Comparison of ENCODE assay signal across 8 mouse cellular contexts in the genomic region with DNA sequence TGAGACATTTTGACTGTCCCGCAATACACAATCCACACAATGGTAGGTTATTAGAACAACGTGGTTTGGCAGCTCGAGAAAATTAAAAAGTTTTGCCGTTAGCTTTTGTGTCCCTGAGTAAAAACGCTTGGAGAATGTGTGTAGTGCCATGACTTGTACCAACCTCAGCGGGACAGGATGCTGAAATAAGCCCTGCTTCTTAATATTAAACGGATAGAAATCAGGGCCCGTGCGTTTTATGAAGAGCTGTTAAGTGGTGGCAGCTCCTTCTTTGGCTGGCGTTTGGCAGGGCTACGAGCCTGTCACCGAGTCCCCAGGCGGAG. TPM values are rescaled to one million over a fixed set of nuclear protein-coding genes. Genes with fewer than 3 reads are reported as not detected.
DNase-seq lines count a peak whose midpoint lies in the region; ATAC-seq and TF ChIP-seq lines count a peak whose summit lies in the region.
"Had no signal": no experiment of that assay in that cellular context is flagged by ENCODE, and none has a peak within 500 bp of the region (broad histone marks: within the 10 kb centered on the region; RNA-seq: fewer than 3 reads in every experiment).

No protein-coding gene starts in this region.

- ATAC-seq in neural tube, embryonic 11.5 days (ENCODE audit: insufficient read depth, low FRiP score, low TSS enrichment) = no peak
- no peak; the same call in 1 of the 2 replicates for ATAC-seq in forebrain, embryonic 16.5 days
- no peak for ATAC-seq in liver, embryonic 12.5 days
- ATAC-seq in stomach, postnatal 0 days (ENCODE audit: low FRiP score, low TSS enrichment) = no peak

- WGBS in neural tube, embryonic 11.5 days = 21% methylated on average over 13 of the region's 13 CpGs
- 15% methylated on average over 13 of the region's 13 CpGs for WGBS in forebrain, embryonic 16.5 days
- 18% methylated on average over 13 of the region's 13 CpGs for WGBS in liver, embryonic 12.5 days (ENCODE audit: insufficient replicate concordance)
- WGBS in stomach, postnatal 0 days = 18% methylated on average over 13 of the region's 13 CpGs

- H3K27ac ChIP-seq in neural tube, embryonic 11.5 days (ENCODE audit: low read depth, low read length) = no peak overlapping the region
- no peak overlapping the region for H3K27ac ChIP-seq in forebrain, embryonic 16.5 days (ENCODE audit: low read length)
- H3K27ac ChIP-seq in liver, embryonic 12.5 days = no peak overlapping the region
- peak overlapping the region; percentile 86 for H3K27ac ChIP-seq in stomach, postnatal 0 days (replicated peaks)

- no peaks in the 10 kb centered on the region for H3K4me1 ChIP-seq in neural tube, embryonic 11.5 days (ENCODE audit: control insufficient read depth, insufficient read depth, low read length)
- H3K4me1 ChIP-seq in forebrain, embryonic 16.5 days (replicated peaks; ENCODE audit: control insufficient read depth, insufficient read depth, low read length) = peaks cover 12% of the 10 kb centered on the region
- 0 out of 2 replicates have a peak, but pooled peaks cover 6% of the 10 kb centered on the region for H3K4me1 ChIP-seq in liver, embryonic 12.5 days
- H3K4me1 ChIP-seq in stomach, postnatal 0 days (replicated peaks; ENCODE audit: control insufficient read depth, insufficient read depth) = no peaks in the 10 kb centered on the region

- H3K4me2 ChIP-seq in neural tube, embryonic 11.5 days (ENCODE audit: low read depth) = peak overlapping the region; percentile 53
- peak overlapping the region; percentile 69 for H3K4me2 ChIP-seq in forebrain, embryonic 16.5 days (ENCODE audit: low read length)
- H3K4me2 ChIP-seq in liver, embryonic 12.5 days = peak overlapping the region; percentile 64
- peak overlapping the region; percentile 59 for H3K4me2 ChIP-seq in stomach, postnatal 0 days (replicated peaks; ENCODE audit: low read depth)

- peak overlapping the region; percentile 27 for H3K4me3 ChIP-seq in neural tube, embryonic 11.5 days (ENCODE audit: low read depth, low read length)
- H3K4me3 ChIP-seq in forebrain, embryonic 16.5 days (replicated peaks; ENCODE audit: low read length) = peak overlapping the region; percentile 37
- peak overlapping the region; percentile 38 for H3K4me3 ChIP-seq in liver, embryonic 12.5 days
- H3K4me3 ChIP-seq in stomach, postnatal 0 days (ENCODE audit: low read depth, low read length) = peak overlapping the region; percentile 32

- peak overlapping the region; percentile 37 for H3K9ac ChIP-seq in neural tube, embryonic 11.5 days (ENCODE audit: low read length)
- peak overlapping the region; percentile 52 for H3K9ac ChIP-seq in forebrain, embryonic 16.5 days (replicated peaks; ENCODE audit: low read depth, low read length)
- H3K9ac ChIP-seq in liver, embryonic 12.5 days = no peak overlapping the region
- H3K9ac ChIP-seq in stomach, postnatal 0 days (ENCODE audit: low read length) = peak overlapping the region; percentile 64

- H3K9me3 ChIP-seq in neural tube, embryonic 11.5 days (ENCODE audit: control insufficient read depth, low read length) = no peaks in the 10 kb centered on the region
- no peaks in the 10 kb centered on the region for H3K9me3 ChIP-seq in forebrain, embryonic 16.5 days (ENCODE audit: control insufficient read depth, low read length)
- H3K9me3 ChIP-seq in liver, embryonic 12.5 days (replicated peaks) = no peaks in the 10 kb centered on the region
- no peaks in the 10 kb centered on the region for H3K9me3 ChIP-seq in stomach, postnatal 0 days (ENCODE audit: control insufficient read depth, low read length)

- no peak for TF ChIP-seq CTCF in stomach, postnatal 0 days (IDR thresholded peaks at IDR 0.05; ENCODE audit: low read depth)

- no peaks in the 10 kb centered on the region for H3K36me3 ChIP-seq in neural tube, embryonic 11.5 days (ENCODE audit: control insufficient read depth, insufficient read depth, low read length)
- no peaks in the 10 kb centered on the region for H3K36me3 ChIP-seq in forebrain, embryonic 16.5 days (ENCODE audit: control insufficient read depth, insufficient read depth)
- no peaks in the 10 kb centered on the region for H3K36me3 ChIP-seq in liver, embryonic 12.5 days
- H3K36me3 ChIP-seq in stomach, postnatal 0 days (ENCODE audit: control insufficient read depth, insufficient read depth, low read length) = no peaks in the 10 kb centered on the region

- no peak for DNase-seq in neural tube, embryonic 11.5 days (ENCODE audit: low spot score)
- DNase-seq in neural tube, embryonic 10.5 days (ENCODE audit: extremely low spot score, low spot score) = no peak
- no peak for DNase-seq in stomach, postnatal 0 days (ENCODE audit: low spot score)
- no peak for DNase-seq in gastrocnemius, postnatal 4 days (ENCODE audit: low spot score in 2 of 2)
- DNase-seq in adrenal gland, adult (ENCODE audit: inconsistent age in 2 of 2, low spot score in 1 of 2) = no peak

- H3K27me3 ChIP-seq in neural tube, embryonic 11.5 days (ENCODE audit: control insufficient read depth, insufficient read depth, low read length) = 0 out of 2 replicates have a peak, but pooled peaks cover 5% of the 10 kb centered on the region
- no peaks in the 10 kb centered on the region; the same call in 1 of the 2 replicates for H3K27me3 ChIP-seq in forebrain, embryonic 16.5 days (replicated peaks; ENCODE audit: control insufficient read depth, insufficient read depth, low read length)
- peaks cover 48% of the 10 kb centered on the region for H3K27me3 ChIP-seq in liver, embryonic 12.5 days (replicated peaks)
- no peaks in the 10 kb centered on the region for H3K27me3 ChIP-seq in stomach, postnatal 0 days (ENCODE audit: control insufficient read depth, insufficient read depth, low read length)

- no peak for TF ChIP-seq EP300 in stomach, postnatal 0 days (optimal IDR thresholded peaks at IDR 0.05)

RNA-seq across cellular contexts. Expression of gene Gm5447, which starts 11.2 kb away (rescaled TPM):
- not detected in 2 replicates for polyA plus RNA-seq in neural tube, embryonic 11.5 days (2014; fragmentation: Nextera tagmentation; extraction: Ambion mirVana)
- polyA plus RNA-seq in forebrain, embryonic 16.5 days (2015; fragmentation: Nextera tagmentation; extraction: Ambion mirVana) = 0.15 TPM in 1 of 2 replicates, not detected in the other
- not detected in 2 replicates for polyA plus RNA-seq in liver, embryonic 12.5 days (2016; fragmentation: Nextera tagmentation; extraction: Ambion mirVana)
- 0.07 TPM in 1 of 2 replicates, not detected in the other for polyA plus RNA-seq in stomach, postnatal 0 days (2015; fragmentation: Nextera tagmentation; extraction: Ambion mirVana)
- total RNA-seq in gastrocnemius, postnatal 4 days (2021) = not detected
- total RNA-seq: adrenal gland, postnatal 36 days had no signal

RNA-seq across cellular contexts. Expression of gene Exoc2, which starts 11.3 kb away (rescaled TPM):
- 42.5 and 44.5 TPM in 2 replicates for polyA plus RNA-seq in neural tube, embryonic 11.5 days (2014; fragmentation: Nextera tagmentation; extraction: Ambion mirVana)
- polyA plus RNA-seq in forebrain, embryonic 16.5 days (2015; fragmentation: Nextera tagmentation; extraction: Ambion mirVana) = 63.0 and 64.5 TPM in 2 replicates
- 20.7 and 21.4 TPM in 2 replicates for polyA plus RNA-seq in liver, embryonic 12.5 days (2016; fragmentation: Nextera tagmentation; extraction: Ambion mirVana)
- 12.7 and 13.2 TPM in 2 replicates for polyA plus RNA-seq in stomach, postnatal 0 days (2015; fragmentation: Nextera tagmentation; extraction: Ambion mirVana)
- total RNA-seq in gastrocnemius, postnatal 4 days (2021) = 10 to 100 TPM; 20.5 to 20.9 TPM

RNA-seq across cellular contexts. Expression of gene Hus1b, which starts 37.7 kb away (rescaled TPM):
- not detected in 2 replicates for polyA plus RNA-seq in neural tube, embryonic 11.5 days (2014; fragmentation: Nextera tagmentation; extraction: Ambion mirVana)
- polyA plus RNA-seq in forebrain, embryonic 16.5 days (2015; fragmentation: Nextera tagmentation; extraction: Ambion mirVana) = not detected in 2 replicates
- polyA plus RNA-seq in liver, embryonic 12.5 days (2016; fragmentation: Nextera tagmentation; extraction: Ambion mirVana) = 0.10 TPM in 1 of 2 replicates, not detected in the other
- polyA plus RNA-seq in stomach, postnatal 0 days (2015; fragmentation: Nextera tagmentation; extraction: Ambion mirVana) = not detected in 2 replicates
- total RNA-seq in gastrocnemius, postnatal 4 days (2021) = under 1 TPM; 0.91 to 0.93 TPM
